Mouse (Mus musculus): ENCODE data around the gene Ttpal. TPM values are rescaled to one million over a fixed set of nuclear protein-coding genes. Genes with fewer than 3 reads are reported as not detected.
"Not testable (repeated sequence)": the region's sequence is repeated elsewhere in the genome, so short reads cannot be mapped to it uniquely, and the experiment has no call there.

Gene Ttpal
- polyA plus RNA-seq, 2 experiments from 2014 or later, result 43.3 to 74.1 TPM

GRCm38 (mm10) chr2:163631715-163632114 is 29.6 kb downstream of the Ttpal start:
- no peak for ATAC-seq

GRCm38 (mm10) chr2:163634211-163634610 is 32.1 kb downstream of the Ttpal start:
- ATAC-seq, result no peak

GRCm38 (mm10) chr2:163636057-163636456 is 33.9 kb downstream of the Ttpal start:
- ATAC-seq, result no peak

- ATAC-seq, result no peak
Observed at GRCm38 (mm10) chr2:163637655-163638266, 35.6 kb downstream of the Ttpal start.

- ATAC-seq, result no peak
Observed at GRCm38 (mm10) chr2:163640493-163640892, 38.4 kb downstream of the Ttpal start.

- ATAC-seq, result no peak
Observed at GRCm38 (mm10) chr2:163641681-163642080, 39.6 kb downstream of the Ttpal start.

- ATAC-seq, result peak; percentile 52
Observed at GRCm38 (mm10) chr2:163642685-163643575, 40.8 kb downstream of the Ttpal start.

GRCm38 (mm10) chr2:163643576-163643971 is 41.5 kb downstream of the Ttpal start:
- ATAC-seq, result no peak

GRCm38 (mm10) chr2:163644047-163644446 is 41.9 kb downstream of the Ttpal start:
- ATAC-seq, result no peak

GRCm38 (mm10) chr2:163644575-163645385 is 42.7 kb downstream of the Ttpal start, which contains the start of gene Serinc3:
Gene Serinc3 (minus strand): TSS chr2:163645131.
- ATAC-seq, result peak; percentile 86

- ATAC-seq, result no peak
Observed at GRCm38 (mm10) chr2:163645700-163646460, 43.8 kb downstream of the Ttpal start.

- ATAC-seq, result no peak
Observed at GRCm38 (mm10) chr2:163646461-163647080, 44.5 kb downstream of the Ttpal start.

- ATAC-seq, result not testable (repeated sequence)
Observed at GRCm38 (mm10) chr2:163655699-163656098, 53.6 kb downstream of the Ttpal start.

- ATAC-seq, result no peak
Observed at GRCm38 (mm10) chr2:163657486-163657885, 55.4 kb downstream of the Ttpal start.

GRCm38 (mm10) chr2:163657975-163658886 is 56.1 kb downstream of the Ttpal start, which contains the start of gene Pkig:
Gene Pkig (plus strand): TSS chr2:163658386.
- ATAC-seq, result peak; percentile 96

- peak; percentile 6 for ATAC-seq
Observed at GRCm38 (mm10) chr2:163658941-163659340, 56.8 kb downstream of the Ttpal start.

GRCm38 (mm10) chr2:163659431-163659830 is 57.3 kb downstream of the Ttpal start:
- no peak for ATAC-seq

- ATAC-seq, result no peak
Observed at GRCm38 (mm10) chr2:163660103-163660701, 58.1 kb downstream of the Ttpal start.

- no peak for ATAC-seq
Observed at GRCm38 (mm10) chr2:163661371-163661850, 59.3 kb downstream of the Ttpal start.

- ATAC-seq, result no peak
Observed at GRCm38 (mm10) chr2:163662076-163662475, 60.0 kb downstream of the Ttpal start.

Measured in CD4-positive, CD25-positive, alpha-beta regulatory T cell, adult 4 months (primary cell).